Mouse (Mus musculus) thymus, postnatal 0 days (tissue): Measurements from ENCODE around the gene Mnt. TPM values are rescaled to one million over a fixed set of nuclear protein-coding genes. Genes with fewer than 3 reads are reported as not detected.

Experiments
- microRNA-seq: library from miRNA; unstranded; fragments of <30 nt; microRNA quantifications from one replicate; pipeline ENCODE4, GENCODE M21; 2016; ENCODE audit warnings: borderline number of aligned reads
- polyA plus RNA-seq: library from polyadenylated mRNA; unstranded; fragments of >200 nt; fragmentation: Nextera tagmentation; extraction: Ambion mirVana; gene quantifications from 2 replicates; pipeline ENCODE4 v1.2.1, GENCODE M21; 2015

Mnt gene
- polyA plus RNA-seq, 1 experiment from 2014 or later = 5.8 TPM

Small RNA genes lying within 50 kb of the gene (microRNA-seq; reads per million reads assigned to microRNA genes)
- not detected for gene Mir6926

Other genes with a start within 250 kb of the Mnt start
- gene Rap1gap2, start 220.0 kb upstream of the Mnt start, polyA plus RNA-seq = 3.5 and 3.8 TPM in 2 replicates
- gene Ccdc92b, start 211.3 kb upstream of the Mnt start, polyA plus RNA-seq = 0.06 and 0.10 TPM in 2 replicates
- 11.3 and 11.5 TPM in 2 replicates for gene Cluh, start 181.4 kb upstream of the Mnt start, polyA plus RNA-seq
- gene Pafah1b1, start 106.2 kb upstream of the Mnt start, polyA plus RNA-seq = 91.7 and 110 TPM in 2 replicates
- gene Mettl16, start 60.1 kb upstream of the Mnt start, polyA plus RNA-seq = 30.3 and 34.3 TPM in 2 replicates
- gene Sgsm2, start 66.1 kb downstream of the Mnt start, polyA plus RNA-seq = 2.2 and 3.1 TPM in 2 replicates
- gene Tsr1, start 67.2 kb downstream of the Mnt start, polyA plus RNA-seq = 39.5 and 41.4 TPM in 2 replicates
- gene Smg6, start 94.9 kb downstream of the Mnt start, polyA plus RNA-seq = 14.4 and 15.8 TPM in 2 replicates
- gene Srr, start 95.0 kb downstream of the Mnt start, polyA plus RNA-seq = 9.7 and 12.5 TPM in 2 replicates